Mouse (Mus musculus) CH12.LX (cell line): ENCODE data around the gene Stat5b. TPM values are rescaled to one million over a fixed set of nuclear protein-coding genes. Genes with fewer than 3 reads are reported as not detected.

Experiments used
- DNase-seq: peaks from one replicate; pipeline ENCODE4 v3.0.0-alpha.2; 2013; ENCODE audit errors: extremely low read depth
- H3K27ac ChIP-seq: 2 replicates; pipeline ENCODE4 v1.5.1; 2012; ENCODE audit warnings: low read depth, mild to moderate bottlenecking, control low read depth, moderate library complexity; ENCODE audit not compliant: insufficient read depth
- H3K27me3 ChIP-seq: replicated peaks from 2 replicates; pipeline ENCODE3; 2012; ENCODE audit warnings: inconsistent platforms
- H3K36me3 ChIP-seq, 2 experiments: replicated peaks in 1 of 2; 2 replicates each; pipeline versions ENCODE3 to v1.6.1; 2012; ENCODE audit warnings: inconsistent platforms in 1 of 2, low read length in 1 of 2, mild to moderate bottlenecking in 1 of 2, mixed read lengths in 1 of 2, moderate library complexity in 1 of 2; ENCODE audit not compliant: control insufficient read depth in 1 of 2, insufficient read depth in 1 of 2
- H3K4me1 ChIP-seq, 2 experiments: 2 replicates each; pipeline ENCODE4 v1.6.1; 2012; ENCODE audit warnings: inconsistent platforms in 1 of 2, moderate library complexity in 1 of 2; ENCODE audit not compliant: insufficient read depth in 2 of 2, control insufficient read depth in 1 of 2
- H3K4me2 ChIP-seq: 2 replicates; pipeline ENCODE4 v1.6.1; 2012; ENCODE audit warnings: low read depth, mild to moderate bottlenecking, control low read depth; ENCODE audit not compliant: poor library complexity, insufficient read depth, severe bottlenecking
- H3K4me3 ChIP-seq, 3 experiments: fragments of 150-350 bp in 1 of 3; sonication (generic) in 1 of 3; replicated peaks in 1 of 3; 2 replicates each; pipeline versions ENCODE3 to v1.5.1; 2011 to 2012; ENCODE audit warnings: low read depth in 2 of 3, low read length in 2 of 3, mild to moderate bottlenecking in 2 of 3, moderate library complexity in 2 of 3, control low read depth in 1 of 3, improper control_type of control experiment in 1 of 3, inconsistent platforms in 1 of 3, mixed read lengths in 1 of 3; ENCODE audit not compliant: poor library complexity in 1 of 3
- H3K79me2 ChIP-seq: replicated peaks from 2 replicates; pipeline ENCODE4 v1.6.1; 2012; ENCODE audit warnings: mild to moderate bottlenecking, moderate library complexity; ENCODE audit not compliant: control insufficient read depth, poor library complexity, insufficient read depth, severe bottlenecking; ENCODE audit errors: extremely low read depth
- H3K9ac ChIP-seq: 2 replicates; pipeline ENCODE4 v1.6.1; 2012; ENCODE audit warnings: low read depth, mild to moderate bottlenecking, control low read depth, moderate library complexity; ENCODE audit not compliant: insufficient read depth
- H3K9me3 ChIP-seq: replicated peaks from 2 replicates; pipeline ENCODE3; 2012; ENCODE audit warnings: low read length, inconsistent platforms, mixed read lengths
- BHLHE40 ChIP-seq: IDR thresholded peaks from 2 replicates; pipeline ENCODE4 v1.6.1; 2011; ENCODE audit warnings: mild to moderate bottlenecking, low read depth, low read length, improper control_type of control experiment
- CHD2 ChIP-seq: IDR thresholded peaks from 2 replicates; pipeline ENCODE4 v1.6.1; 2011; ENCODE audit warnings: low read length, improper control_type of control experiment
- E2F4 ChIP-seq: IDR thresholded peaks from 2 replicates; pipeline ENCODE4 v1.6.1; 2011; ENCODE audit warnings: low read depth, low read length, improper control_type of control experiment; ENCODE audit not compliant: insufficient replicate concordance
- EP300 ChIP-seq: IDR thresholded peaks from 2 replicates; pipeline ENCODE4 v1.6.1; 2011; ENCODE audit warnings: low read length, improper control_type of control experiment
- HCFC1 ChIP-seq: IDR thresholded peaks from 2 replicates; pipeline ENCODE4 v1.6.1; 2012; ENCODE audit warnings: low read depth, mild to moderate bottlenecking, inconsistent platforms, low read length, improper control_type of control experiment
- IRF4 ChIP-seq: IDR thresholded peaks from 2 replicates; pipeline ENCODE4 v1.6.1; 2014; ENCODE audit warnings: low read depth, mild to moderate bottlenecking, inconsistent platforms, low read length, improper control_type of control experiment
- KAT2A ChIP-seq: IDR thresholded peaks from 2 replicates; pipeline ENCODE4 v1.6.1; 2012; ENCODE audit warnings: low read length, improper control_type of control experiment, inconsistent platforms; ENCODE audit not compliant: insufficient replicate concordance
- MAFK ChIP-seq: IDR thresholded peaks from 2 replicates; pipeline ENCODE4 v1.6.1; 2011; ENCODE audit warnings: low read length, improper control_type of control experiment; ENCODE audit not compliant: insufficient replicate concordance
- MAX ChIP-seq: IDR thresholded peaks from 2 replicates; pipeline ENCODE4 v1.6.1; 2011; ENCODE audit warnings: low read length, improper control_type of control experiment
- MEF2A ChIP-seq: IDR thresholded peaks from 2 replicates; pipeline ENCODE4 v1.6.1; 2014; ENCODE audit warnings: low read depth, mild to moderate bottlenecking, inconsistent platforms, low read length, improper control_type of control experiment, borderline replicate concordance
- MYC ChIP-seq: IDR thresholded peaks from 2 replicates; pipeline ENCODE4 v1.6.1; 2011; ENCODE audit warnings: low read depth, mild to moderate bottlenecking, improper control_type of control experiment, low read length
- NELFE ChIP-seq: IDR thresholded peaks from 2 replicates; pipeline ENCODE4 v1.6.1; 2011; ENCODE audit warnings: low read depth, low read length, improper control_type of control experiment
- NRF1 ChIP-seq: IDR thresholded peaks from 2 replicates; pipeline ENCODE4 v1.6.1; 2014; ENCODE audit warnings: low read depth, mild to moderate bottlenecking, inconsistent platforms, low read length, improper control_type of control experiment, moderate library complexity
- PAX5 ChIP-seq: IDR thresholded peaks from 2 replicates; pipeline ENCODE4 v1.6.1; 2012; ENCODE audit warnings: low read length, inconsistent platforms, mixed read lengths
- POLR2A ChIP-seq: IDR thresholded peaks from 2 replicates; pipeline ENCODE4 v1.6.1; 2011; ENCODE audit warnings: low read depth, mild to moderate bottlenecking, improper control_type of control experiment, low read length
- POLR2AphosphoS2 ChIP-seq: IDR thresholded peaks from 2 replicates; pipeline ENCODE4 v1.6.1; 2011; ENCODE audit warnings: low read depth, low read length, improper control_type of control experiment
- RAD21 ChIP-seq: IDR thresholded peaks from 2 replicates; pipeline ENCODE4 v1.6.1; 2011; ENCODE audit warnings: low read depth, mild to moderate bottlenecking, low read length, improper control_type of control experiment, moderate library complexity
- RCOR1 ChIP-seq: conservative IDR thresholded peaks from 2 replicates; pipeline ENCODE4 v1.6.1; 2012; ENCODE audit warnings: low read depth, mild to moderate bottlenecking, inconsistent platforms, low read length, improper control_type of control experiment
- TBP ChIP-seq: conservative IDR thresholded peaks from 2 replicates; pipeline ENCODE4 v1.6.1; 2011; ENCODE audit warnings: low read depth, low read length, improper control_type of control experiment
- TCF12 ChIP-seq: IDR thresholded peaks from 2 replicates; pipeline ENCODE4 v1.6.1; 2014; ENCODE audit warnings: low read depth, mild to moderate bottlenecking, inconsistent platforms, low read length, improper control_type of control experiment
- USF1 ChIP-seq: IDR thresholded peaks from 2 replicates; pipeline ENCODE4 v1.6.1; 2014; ENCODE audit warnings: low read depth, mild to moderate bottlenecking, inconsistent platforms, low read length, improper control_type of control experiment
- ZC3H11A ChIP-seq: IDR thresholded peaks from 2 replicates; pipeline ENCODE4 v1.6.1; 2012; ENCODE audit warnings: low read depth, mild to moderate bottlenecking, inconsistent platforms, low read length, improper control_type of control experiment
- ZKSCAN1 ChIP-seq: IDR thresholded peaks from 2 replicates; pipeline ENCODE4 v1.6.1; 2012; ENCODE audit warnings: low read depth, inconsistent platforms, low read length, improper control_type of control experiment, borderline replicate concordance
- ZMIZ1 ChIP-seq: IDR thresholded peaks from 2 replicates; pipeline ENCODE4 v1.6.1; 2012; ENCODE audit warnings: low read depth, mild to moderate bottlenecking, inconsistent platforms, low read length, improper control_type of control experiment
- ZNF384 ChIP-seq: IDR thresholded peaks from 2 replicates; pipeline ENCODE4 v1.6.1; 2012; ENCODE audit warnings: low read depth, low read length, improper control_type of control experiment, inconsistent platforms
- dilution Hi-C: fragments of 300-500 bp; cut with MboI; formaldehyde crosslinking; loops from 2 replicates; pipeline ENCODE4 v1.14.3; 2020; ENCODE audit warnings: low sequenced_read_pairs; ENCODE audit not compliant: extremely low pct_unique_long_range_greater_than_20kb, extremely low pct_ligation_motif_present
- in situ Hi-C: fragments of 300-500 bp; cut with MboI; formaldehyde crosslinking; loops from 3 replicates; pipeline ENCODE4 v1.14.3; 2019; ENCODE audit warnings: low sequenced_read_pairs, low pct_ligation_motif_present, low pct_unique_long_range_greater_than_20kb, mixed read lengths
- polyA plus RNA-seq: library from polyadenylated mRNA; unstranded; fragments of >175 nt; gene quantifications from 2 replicates; pipeline ENCODE4 v1.2.1, GENCODE M21; 2012; ENCODE audit warnings: low read depth; ENCODE audit not compliant: insufficient read length
- total RNA-seq, 2 experiments: library from RNA; depleted of rRNA; stranded (reverse); fragments of 300-350 nt in 1 of 2; fragments of >200 nt in 1 of 2; gene quantifications; 2 replicates each; pipeline ENCODE4 v1.2.3; 2012 to 2014

Gene Stat5b
- total and polyA plus RNA-seq, 3 experiments = 11.4 to 24.4 (median 14.0) TPM

GRCm38 (mm10) chr11:100896078-100896477 is 45.6 kb upstream of the Stat5b start:
- dilution Hi-C loops = no loop called here
- no peak for DNase-seq
- in situ Hi-C loops = no loop called here
- H3K4me1 ChIP-seq = peaks cover 25 to 52% of the 10 kb centered on the region in 2 experiments
- H3K79me2 ChIP-seq = no peaks in the 10 kb centered on the region
- H3K4me2 ChIP-seq = no peak overlapping the region
- H3K9ac ChIP-seq = no peak overlapping the region
- H3K4me3 ChIP-seq = no peak overlapping the region
- TF ChIP-seq TCF12 (no peak), PAX5 (no peak), TBP (no peak)
- no peaks in the 10 kb centered on the region for H3K9me3 ChIP-seq
- H3K27me3 ChIP-seq = no peaks in the 10 kb centered on the region
- H3K27ac ChIP-seq = no peak overlapping the region; the same call in 1 of the 2 replicates
- peaks cover 51 to 78% of the 10 kb centered on the region in 2 experiments for H3K36me3 ChIP-seq

- in situ Hi-C loops = loop anchor here (5.0 kb wide), 1 partner anchor 63 kb away; no protein-coding TSS in a partner anchor
- Histone ChIP-seq H3K9me3 (no peaks in the 10 kb centered on the region), H3K79me2 (no peaks in the 10 kb centered on the region), H3K36me3 (peaks cover 60 to 84% of the 10 kb centered on the region in 2 experiments), H3K4me3 (no peak overlapping the region), H3K4me1 (peaks cover 25 to 40% of the 10 kb centered on the region in 2 experiments), H3K27ac (no peak overlapping the region), H3K27me3 (no peaks in the 10 kb centered on the region), H3K4me2 (no peak overlapping the region), H3K9ac (no peak overlapping the region)
- dilution Hi-C loops = no loop called here
- DNase-seq = no peak
- TF ChIP-seq ZNF384 = no peak
- TF ChIP-seq MAFK = no peak
- TF ChIP-seq E2F4 = no peak
- TF ChIP-seq CHD2 = no peak
- no peak for TF ChIP-seq NELFE
- TF ChIP-seq RCOR1 = no peak
- TF ChIP-seq HCFC1 = no peak
- TF ChIP-seq EP300 = no peak
- TF ChIP-seq MAX = no peak
Observed at GRCm38 (mm10) chr11:100894146-100894918, 43.8 kb upstream of the Stat5b start.

GRCm38 (mm10) chr11:100893482-100893881 is 43.0 kb upstream of the Stat5b start:
- H3K27ac ChIP-seq = no peak overlapping the region
- H3K36me3 ChIP-seq = peaks cover 69 to 85% of the 10 kb centered on the region in 2 experiments
- no peaks in the 10 kb centered on the region for H3K79me2 ChIP-seq
- H3K9ac ChIP-seq = no peak overlapping the region
- H3K27me3 ChIP-seq = no peaks in the 10 kb centered on the region
- no peak overlapping the region for H3K4me3 ChIP-seq
- H3K4me1 ChIP-seq = peaks cover 19 to 35% of the 10 kb centered on the region in 2 experiments
- peak; percentile 96 for DNase-seq
- no peak overlapping the region for H3K4me2 ChIP-seq
- dilution Hi-C loops (no loop called here), in situ Hi-C loops (loop anchor here (5.0 kb wide), 1 partner anchor 64 kb away; no protein-coding TSS in a partner anchor)
- no peaks in the 10 kb centered on the region for H3K9me3 ChIP-seq
- no peak for TF ChIP-seq ZMIZ1
- TF ChIP-seq EP300 = no peak
- TF ChIP-seq ZC3H11A = peak; percentile 100
- no peak; the same call in none of the 2 replicates for TF ChIP-seq RAD21
- no peak for TF ChIP-seq ZKSCAN1
- peak; percentile 55 for TF ChIP-seq NRF1
- peak; percentile 56 for TF ChIP-seq HCFC1
- TF ChIP-seq MYC = peak; percentile 60; the same call in 1 of the 2 replicates
- no peak for TF ChIP-seq POLR2AphosphoS2
- no peak for TF ChIP-seq POLR2A
- no peak for TF ChIP-seq E2F4
- TF ChIP-seq IRF4 = peak; percentile 87
- no peak for TF ChIP-seq USF1
- TF ChIP-seq MEF2A = peak; percentile 72; the same call in 1 of the 2 replicates
- peak; percentile 61 for TF ChIP-seq BHLHE40
- peak; percentile 82 for TF ChIP-seq TCF12
- TF ChIP-seq KAT2A = no peak
